Mouse (Mus musculus) heart, postnatal 0 days (tissue): Measurements from ENCODE around the gene Mrps6. TPM values are rescaled to one million over a fixed set of nuclear protein-coding genes. Genes with fewer than 3 reads are reported as not detected.
A peak's percentile ranks its signal among the peaks of the same experiment; 100 is the strongest.

Experiments
- ATAC-seq: fragments of 200-750 bp; cut with Nextera tagmentation; 2 replicates; pipeline ENCODE4 v1.8.0; 2017; ENCODE audit warnings: low read depth, moderate number of reproducible peaks, moderate library complexity; ENCODE audit not compliant: insufficient read depth
- DNase-seq: peaks from one replicate; pipeline ENCODE4 v3.0.0-alpha.2; 2016; ENCODE audit warnings: low spot score
- H3K27ac ChIP-seq: fragments of 300-500 bp; sonication (generic); 2 replicates; pipeline ENCODE4 v1.5.1; 2014; ENCODE audit warnings: low read depth, mild to moderate bottlenecking
- H3K27me3 ChIP-seq: fragments of 300-500 bp; sonication (generic); 2 replicates; pipeline ENCODE4 v1.6.1; 2014; ENCODE audit warnings: low read length, mixed read lengths; ENCODE audit not compliant: control insufficient read depth, insufficient read depth
- H3K36me3 ChIP-seq: fragments of 300-500 bp; sonication (generic); replicated peaks from 2 replicates; pipeline ENCODE4 v1.6.1; 2014; ENCODE audit warnings: low read length, mixed read lengths; ENCODE audit not compliant: control insufficient read depth, insufficient read depth
- H3K4me1 ChIP-seq: fragments of 300-500 bp; sonication (generic); 2 replicates; pipeline ENCODE4 v1.6.1; 2014; ENCODE audit warnings: antibody characterized with exemption; ENCODE audit not compliant: control insufficient read depth, insufficient read depth
- H3K4me2 ChIP-seq: fragments of 300-500 bp; sonication (generic); 2 replicates; pipeline ENCODE4 v1.6.1; 2014; ENCODE audit warnings: low read depth, mild to moderate bottlenecking, low read length, moderate library complexity
- H3K4me3 ChIP-seq: fragments of 300-500 bp; sonication (generic); 2 replicates; pipeline ENCODE4 v1.5.1; 2014; ENCODE audit warnings: low read depth, low read length
- H3K9ac ChIP-seq: fragments of 300-500 bp; sonication (generic); replicated peaks from 2 replicates; pipeline ENCODE4 v1.6.1; 2014; ENCODE audit warnings: low read depth, low read length, mixed read lengths
- H3K9me3 ChIP-seq: fragments of 300-500 bp; sonication (generic); replicated peaks from 2 replicates; pipeline ENCODE4 v1.6.1; 2016; ENCODE audit warnings: low read length; ENCODE audit not compliant: control insufficient read depth
- CTCF ChIP-seq: IDR thresholded peaks from 2 replicates; pipeline ENCODE4 v1.5.1; 2016; ENCODE audit warnings: antibody characterized with exemption, control low read depth, low read depth
- EP300 ChIP-seq: IDR thresholded peaks from 2 replicates; pipeline ENCODE4 v1.6.1; 2016; ENCODE audit warnings: antibody characterized with exemption, low read depth
- WGBS: fragments of 180-500 bp; shearing (Covaris S2); extraction: QIAGEN DNeasy Blood & Tissue Kit; methylation state at CpG from one replicate; pipeline ENCODE4 v1.1.7; 2014; 5-methylcytosine and 5-hydroxymethylcytosine counted together
- polyA plus RNA-seq: library from polyadenylated mRNA; unstranded; fragments of >200 nt; fragmentation: Nextera tagmentation; extraction: Ambion mirVana; gene quantifications from 2 replicates; pipeline ENCODE4 v1.2.1, GENCODE M21; 2015
- total RNA-seq: library from RNA; depleted of rRNA; stranded (reverse); fragments of >200 nt; gene quantifications from 2 replicates; pipeline ENCODE4 v1.2.3, GENCODE M21; 2014; ENCODE audit warnings: low replicate concordance

Mrps6 gene
- total and polyA plus RNA-seq, 2 experiments from 2014 or later: 43.7 to 115 TPM

DNA sequence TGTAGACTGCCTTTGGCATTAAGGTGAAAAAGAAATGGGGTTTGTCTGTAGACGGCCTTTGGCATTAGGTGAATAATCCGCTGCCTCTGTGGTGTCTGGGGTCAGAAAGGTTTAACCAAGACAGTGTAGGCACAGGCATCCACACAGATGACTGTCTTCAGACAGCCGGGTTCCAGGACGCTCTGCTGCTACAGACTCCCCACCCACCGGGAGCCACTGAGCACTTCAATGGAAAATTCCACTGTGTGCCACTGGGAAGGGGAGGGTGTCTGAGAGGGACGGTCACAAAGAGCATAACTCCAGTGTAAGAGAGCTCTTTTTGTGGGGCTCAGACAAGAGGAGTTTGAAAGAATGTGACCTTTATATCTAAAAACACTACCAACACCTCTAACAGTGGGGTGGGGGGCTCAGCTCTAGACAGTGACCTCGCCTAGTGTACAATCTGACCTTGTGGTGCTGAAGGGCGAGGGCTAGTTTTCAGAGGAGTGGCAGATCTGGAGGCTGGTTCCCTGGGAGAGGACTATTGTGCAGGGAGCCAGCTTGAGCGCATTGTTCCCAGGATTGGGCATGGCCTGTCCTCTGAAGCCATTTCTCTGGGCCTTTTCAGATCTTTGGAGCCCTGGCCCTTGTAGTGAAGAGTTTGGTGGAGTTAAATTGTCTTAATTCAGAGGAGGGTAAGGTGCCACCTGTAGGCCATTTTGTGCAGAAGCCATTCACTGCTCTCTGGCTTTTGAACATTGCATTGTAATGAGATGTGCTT, 45.7 kb downstream of the Mrps6 start:
- no peaks in the 10 kb centered on the region for H3K27me3 ChIP-seq
- H3K9ac ChIP-seq: no peak overlapping the region
- H3K4me1 ChIP-seq: peaks cover 7% of the 10 kb centered on the region; the same call in 1 of the 2 replicates
- H3K27ac ChIP-seq: peak overlapping the region; percentile 75
- ATAC-seq (peak; percentile 83), DNase-seq (peak; percentile 53)
- no peak for TF ChIP-seq EP300
- peak; percentile 21; the same call in 1 of the 2 replicates for TF ChIP-seq CTCF
- H3K9me3 ChIP-seq: no peaks in the 10 kb centered on the region
- H3K4me3 ChIP-seq: no peak overlapping the region
- 31% methylated on average over 9 of the region's 9 CpGs for WGBS
- peaks cover 18% of the 10 kb centered on the region for H3K36me3 ChIP-seq
- H3K4me2 ChIP-seq: no peak overlapping the region

- H3K36me3 ChIP-seq: peaks cover 18% of the 10 kb centered on the region
- no peak overlapping the region for H3K4me2 ChIP-seq
- H3K27ac ChIP-seq: peak overlapping the region; percentile 75
- TF ChIP-seq CTCF (no peak), EP300 (no peak)
- H3K9me3 ChIP-seq: no peaks in the 10 kb centered on the region
- no peak for ATAC-seq
- H3K9ac ChIP-seq: no peak overlapping the region
- H3K4me3 ChIP-seq: no peak overlapping the region
- DNase-seq: no peak
- no peaks in the 10 kb centered on the region for H3K27me3 ChIP-seq
- WGBS: 81% methylated on average over 2 of the region's 2 CpGs
- H3K4me1 ChIP-seq: peaks cover 7% of the 10 kb centered on the region; the same call in 1 of the 2 replicates
These were observed 46.2 kb downstream of the Mrps6 start for GRCm38 (mm10) chr16:92104332-92104590.

DNA sequence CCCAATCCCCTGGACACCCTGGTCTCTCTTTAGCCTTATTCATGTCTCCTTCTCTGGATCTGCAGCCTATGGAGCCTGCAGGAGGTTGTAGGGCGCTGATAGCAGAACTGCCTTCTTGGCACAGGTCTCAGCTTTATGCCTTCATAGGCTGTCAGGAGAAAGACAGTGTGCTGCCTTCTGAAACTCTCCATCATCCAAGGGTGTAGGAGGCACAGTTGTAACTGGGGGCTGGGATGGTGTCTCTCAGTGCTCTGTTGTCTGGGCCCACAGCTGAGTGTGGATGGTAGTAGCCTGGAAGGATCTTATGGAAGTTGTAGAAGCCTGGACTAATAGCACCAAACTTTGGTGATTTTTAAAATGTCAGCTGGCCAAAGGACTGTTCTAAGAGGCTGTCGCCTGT, 46.9 kb downstream of the Mrps6 start:
- H3K9ac ChIP-seq: no peak overlapping the region
- H3K27ac ChIP-seq: no peak overlapping the region
- peaks cover 14% of the 10 kb centered on the region for H3K36me3 ChIP-seq
- TF ChIP-seq CTCF (no peak), EP300 (no peak)
- no peak for ATAC-seq
- WGBS: 95% methylated on average over 2 of the region's 2 CpGs
- H3K4me2 ChIP-seq: no peak overlapping the region
- no peaks in the 10 kb centered on the region for H3K27me3 ChIP-seq
- DNase-seq: no peak
- peaks cover 7% of the 10 kb centered on the region; the same call in 1 of the 2 replicates for H3K4me1 ChIP-seq
- no peaks in the 10 kb centered on the region for H3K9me3 ChIP-seq
- no peak overlapping the region for H3K4me3 ChIP-seq

- no peaks in the 10 kb centered on the region for H3K27me3 ChIP-seq
- H3K9me3 ChIP-seq: no peaks in the 10 kb centered on the region
- no peak overlapping the region for H3K4me3 ChIP-seq
- DNase-seq (no peak), ATAC-seq (no peak)
- TF ChIP-seq CTCF (no peak), EP300 (no peak)
- H3K36me3 ChIP-seq: peaks cover 12% of the 10 kb centered on the region
- no peak overlapping the region for H3K4me2 ChIP-seq
- peaks cover 7% of the 10 kb centered on the region; the same call in 1 of the 2 replicates for H3K4me1 ChIP-seq
- H3K27ac ChIP-seq: no peak overlapping the region
- H3K9ac ChIP-seq: no peak overlapping the region
- 83% methylated on average over 3 of the region's 3 CpGs for WGBS
These were observed 47.6 kb downstream of the Mrps6 start for GRCm38 (mm10) chr16:92105631-92106030.

- no peak overlapping the region for H3K9ac ChIP-seq
- no peak overlapping the region for H3K4me2 ChIP-seq
- 84% methylated on average over 5 of the region's 5 CpGs for WGBS
- H3K27ac ChIP-seq: no peak overlapping the region
- H3K27me3 ChIP-seq: no peaks in the 10 kb centered on the region
- no peak overlapping the region for H3K4me3 ChIP-seq
- peaks cover 7% of the 10 kb centered on the region; the same call in 1 of the 2 replicates for H3K4me1 ChIP-seq
- ATAC-seq: no peak
- peaks cover 12% of the 10 kb centered on the region for H3K36me3 ChIP-seq
- TF ChIP-seq CTCF (no peak), EP300 (no peak)
- no peak for DNase-seq
- no peaks in the 10 kb centered on the region for H3K9me3 ChIP-seq
These were observed 49.3 kb downstream of the Mrps6 start for GRCm38 (mm10) chr16:92107346-92107745.
